Mouse (Mus musculus): ENCODE results near the gene Actg2. TPM values are rescaled to one million over a fixed set of nuclear protein-coding genes. Genes with fewer than 3 reads are reported as not detected.

Gene Actg2
- polyA plus RNA-seq, 1 experiment from 2014 or later, result 4.4 TPM

DNA sequence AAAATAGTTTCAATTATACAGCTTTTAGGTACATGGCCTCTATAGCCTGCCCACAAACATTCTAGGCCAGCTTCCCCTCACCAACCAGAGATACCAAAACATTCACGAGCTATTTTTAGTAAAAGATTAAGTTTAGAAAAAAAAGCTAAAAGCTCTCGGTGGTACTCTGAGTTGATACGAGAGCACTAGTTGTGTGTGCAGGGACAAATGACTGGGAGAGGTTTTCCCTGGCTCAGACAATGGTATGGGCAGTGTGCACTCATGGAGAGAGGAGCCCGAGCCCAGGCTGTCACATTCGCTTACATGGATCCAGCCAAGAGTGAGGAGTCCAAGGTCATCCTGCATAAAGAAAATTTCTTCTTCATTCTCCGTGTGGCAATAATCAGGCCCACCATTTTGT lies 19.9 kb upstream of the Actg2 start:
- no peak overlapping the region for H3K4me2 ChIP-seq (replicated peaks)
- WGBS, result 82% methylated on average over 6 of the region's 6 CpGs
- H3K9me3 ChIP-seq, result no peaks in the 10 kb centered on the region
- no peak overlapping the region for H3K9ac ChIP-seq
- H3K4me1 ChIP-seq, result no peaks in the 10 kb centered on the region
- no peak overlapping the region for H3K4me3 ChIP-seq
- ATAC-seq (ENCODE audit: insufficient number of reproducible peaks, insufficient read depth, low FRiP score, low TSS enrichment), result no peak
- no peak overlapping the region for H3K27ac ChIP-seq
- peaks cover 34% of the 10 kb centered on the region for H3K36me3 ChIP-seq
- H3K27me3 ChIP-seq, result no peaks in the 10 kb centered on the region

DNA sequence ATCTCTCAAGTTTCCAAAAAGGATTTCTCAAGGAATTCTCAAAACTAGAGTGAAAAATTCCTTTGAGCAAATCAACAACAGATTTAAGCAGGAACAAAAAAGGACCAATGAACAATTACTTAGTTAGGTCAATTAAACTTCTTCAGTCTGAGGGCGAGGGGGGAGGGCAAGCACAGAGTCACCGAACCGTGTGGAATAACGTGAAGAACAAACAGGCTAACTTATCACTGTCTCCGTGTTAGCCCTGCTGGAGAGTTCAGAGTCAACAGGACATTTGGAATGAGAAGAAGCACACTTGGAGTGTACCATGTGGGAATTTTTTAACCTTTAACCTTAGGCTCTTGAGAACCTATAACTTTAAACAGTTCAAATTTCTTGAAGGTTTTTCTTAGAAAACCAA lies 12.3 kb upstream of the Actg2 start:
- no peak overlapping the region for H3K4me2 ChIP-seq (replicated peaks)
- H3K9me3 ChIP-seq, result no peaks in the 10 kb centered on the region
- WGBS, result 63% methylated on average over 5 of the region's 5 CpGs
- no peak for ATAC-seq (ENCODE audit: insufficient number of reproducible peaks, insufficient read depth, low FRiP score, low TSS enrichment)
- H3K27ac ChIP-seq, result no peak overlapping the region
- H3K36me3 ChIP-seq, result 0 out of 2 replicates have a peak, but pooled peaks cover 8% of the 10 kb centered on the region
- no peak overlapping the region for H3K9ac ChIP-seq
- H3K4me1 ChIP-seq, result no peaks in the 10 kb centered on the region
- H3K27me3 ChIP-seq, result no peaks in the 10 kb centered on the region
- H3K4me3 ChIP-seq, result no peak overlapping the region

DNA sequence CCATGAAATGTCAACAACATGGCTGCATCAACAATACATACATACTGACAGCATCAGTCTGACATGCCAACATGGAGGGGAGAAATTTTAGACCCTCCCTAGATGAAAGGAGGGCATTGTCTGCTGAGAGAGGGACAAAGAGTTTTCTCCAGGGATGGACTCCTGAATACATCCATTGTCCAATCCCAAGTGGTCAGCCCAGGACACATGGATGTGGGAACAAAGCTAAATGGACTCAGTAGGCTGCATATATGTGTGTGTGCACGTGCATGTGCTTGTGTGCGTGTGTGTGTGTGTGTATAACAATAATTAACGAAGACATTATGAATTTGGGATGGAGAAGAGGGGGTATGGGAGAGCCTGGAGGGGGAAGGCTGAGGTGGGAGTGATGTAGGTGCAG lies 9.7 kb upstream of the Actg2 start:
- no peaks in the 10 kb centered on the region for H3K27me3 ChIP-seq
- H3K4me2 ChIP-seq (replicated peaks), result no peak overlapping the region
- H3K9me3 ChIP-seq, result no peaks in the 10 kb centered on the region
- WGBS, result 72% methylated on average over 3 of the region's 3 CpGs
- H3K4me1 ChIP-seq, result no peaks in the 10 kb centered on the region
- no peak overlapping the region for H3K9ac ChIP-seq
- no peak overlapping the region for H3K4me3 ChIP-seq
- ATAC-seq (ENCODE audit: insufficient number of reproducible peaks, insufficient read depth, low FRiP score, low TSS enrichment), result no peak
- H3K27ac ChIP-seq, result no peak overlapping the region
- H3K36me3 ChIP-seq, result 0 out of 2 replicates have a peak, but pooled peaks cover 8% of the 10 kb centered on the region

DNA sequence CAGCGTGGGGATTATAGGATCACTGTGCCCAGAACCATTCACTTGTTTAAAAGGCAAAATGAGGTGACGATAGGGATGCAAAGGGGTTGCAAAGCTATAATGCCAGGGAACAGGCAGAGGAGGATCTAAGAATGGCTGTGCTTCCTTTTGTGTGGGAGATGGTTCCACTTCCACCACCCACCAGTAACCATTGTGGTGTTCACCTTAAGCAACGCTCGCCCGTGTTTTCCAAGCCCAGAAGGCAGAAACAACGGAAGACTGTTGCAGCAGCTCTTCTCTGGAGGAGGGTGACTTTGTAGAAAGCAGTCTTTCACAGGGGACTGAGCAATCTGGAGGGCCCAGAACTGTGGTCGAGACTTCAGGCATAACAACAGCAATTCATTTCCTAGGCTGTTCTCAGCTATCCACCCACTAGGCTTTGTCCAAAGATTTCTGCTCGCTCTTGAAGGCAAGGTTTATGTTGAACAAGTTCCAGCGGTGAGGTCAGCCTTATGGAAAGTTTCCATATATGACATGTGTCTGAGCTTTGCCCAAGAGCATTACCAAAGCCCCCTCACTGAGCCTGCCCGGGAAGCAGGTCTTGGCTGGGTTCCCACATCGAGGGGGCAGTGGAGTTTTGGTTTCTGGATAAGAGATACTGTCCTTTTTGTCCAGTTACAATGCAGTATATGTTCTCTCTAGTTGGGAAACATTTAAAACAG lies 5.8 kb upstream of the Actg2 start:
- Histone ChIP-seq H3K9ac (no peak overlapping the region), H3K27ac (0 out of 2 replicates have a peak overlapping the region, but pooled peaks have one; percentile 41), H3K4me1 (no peaks in the 10 kb centered on the region), H3K36me3 (0 out of 2 replicates have a peak, but pooled peaks cover 3% of the 10 kb centered on the region), H3K4me2 (replicated peaks) (no peak overlapping the region), H3K9me3 (no peaks in the 10 kb centered on the region), H3K27me3 (no peaks in the 10 kb centered on the region), H3K4me3 (no peak overlapping the region)
- no peak for ATAC-seq (ENCODE audit: insufficient number of reproducible peaks, insufficient read depth, low FRiP score, low TSS enrichment)
- WGBS, result 73% methylated on average over 11 of the region's 11 CpGs

DNA sequence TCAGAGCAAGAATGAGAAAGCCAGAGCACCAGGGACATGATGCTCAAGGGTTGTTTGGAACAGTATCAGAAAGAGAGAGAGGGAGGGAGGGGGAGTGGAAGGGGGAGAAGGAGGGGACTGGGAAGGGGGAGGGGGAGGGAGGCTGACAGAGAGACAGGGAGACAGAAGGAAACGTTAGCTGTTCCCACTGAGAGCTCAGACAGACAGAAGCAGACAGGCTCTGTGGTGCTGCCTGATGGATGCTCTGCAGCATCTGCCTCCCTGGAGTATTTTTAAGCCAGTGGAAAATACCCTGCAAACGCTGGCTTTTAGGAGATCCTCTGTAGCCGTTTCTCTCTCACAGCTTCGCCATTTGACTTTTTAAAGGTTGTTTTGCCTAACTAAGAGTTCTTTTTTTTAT lies 4.0 kb upstream of the Actg2 start:
- H3K27me3 ChIP-seq, result no peaks in the 10 kb centered on the region
- WGBS, result 47% methylated on average over 4 of the region's 4 CpGs
- no peak overlapping the region for H3K27ac ChIP-seq
- no peak overlapping the region for H3K9ac ChIP-seq
- no peaks in the 10 kb centered on the region for H3K9me3 ChIP-seq
- ATAC-seq (ENCODE audit: insufficient number of reproducible peaks, insufficient read depth, low FRiP score, low TSS enrichment), result no peak
- no peak overlapping the region for H3K4me3 ChIP-seq
- 0 out of 2 replicates have a peak, but pooled peaks cover 3% of the 10 kb centered on the region for H3K36me3 ChIP-seq
- no peaks in the 10 kb centered on the region for H3K4me1 ChIP-seq
- no peak overlapping the region for H3K4me2 ChIP-seq (replicated peaks)

DNA sequence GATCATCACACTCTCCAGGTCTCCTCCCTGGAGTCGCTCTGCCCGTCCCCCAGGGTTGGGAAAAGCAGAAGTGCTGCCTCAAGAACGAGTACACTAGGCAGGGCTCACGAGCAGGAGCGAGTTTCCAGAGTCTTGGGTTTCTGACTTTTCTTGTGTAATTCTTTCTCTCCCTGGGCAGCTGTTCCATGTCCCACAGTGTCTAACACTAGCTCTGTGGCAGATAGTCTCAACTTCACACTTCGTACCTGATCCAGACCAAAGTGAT lies 662 bp upstream of the Actg2 start:
- no peaks in the 10 kb centered on the region for H3K4me1 ChIP-seq
- H3K9me3 ChIP-seq, result no peaks in the 10 kb centered on the region
- WGBS, result 38% methylated on average over 6 of the region's 6 CpGs
- H3K9ac ChIP-seq, result no peak overlapping the region
- ATAC-seq (ENCODE audit: insufficient number of reproducible peaks, insufficient read depth, low FRiP score, low TSS enrichment), result no peak
- H3K27me3 ChIP-seq, result no peaks in the 10 kb centered on the region
- H3K27ac ChIP-seq, result no peak overlapping the region
- no peak overlapping the region for H3K4me3 ChIP-seq
- H3K36me3 ChIP-seq, result no peaks in the 10 kb centered on the region
- H3K4me2 ChIP-seq (replicated peaks), result no peak overlapping the region

DNA sequence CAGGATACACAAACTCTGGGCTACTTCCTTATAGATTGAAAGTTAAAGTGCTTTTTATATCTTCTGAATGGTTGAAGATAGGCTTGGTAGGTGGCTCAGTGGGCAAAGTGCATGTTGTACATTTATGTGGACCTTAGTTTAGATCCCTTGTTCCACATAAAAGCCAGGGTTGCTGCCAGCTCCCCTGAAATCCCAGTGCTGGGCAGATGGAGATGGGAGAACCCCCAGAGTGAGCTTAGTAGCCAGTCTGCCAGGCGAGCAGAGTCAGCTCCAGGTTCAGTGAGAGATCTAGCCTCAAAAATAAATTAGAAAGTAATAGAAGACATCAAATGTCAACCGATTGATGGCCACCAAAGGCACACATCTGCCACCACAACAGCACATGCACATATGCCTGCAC lies 3.5 kb downstream of the Actg2 start:
- Histone ChIP-seq H3K4me3 (no peak overlapping the region), H3K36me3 (no peaks in the 10 kb centered on the region), H3K27me3 (no peaks in the 10 kb centered on the region), H3K27ac (no peak overlapping the region), H3K4me1 (no peaks in the 10 kb centered on the region), H3K9me3 (no peaks in the 10 kb centered on the region), H3K9ac (no peak overlapping the region), H3K4me2 (replicated peaks) (no peak overlapping the region)
- no peak for ATAC-seq (ENCODE audit: insufficient number of reproducible peaks, insufficient read depth, low FRiP score, low TSS enrichment)
- WGBS, result 63% methylated on average over 2 of the region's 2 CpGs

DNA sequence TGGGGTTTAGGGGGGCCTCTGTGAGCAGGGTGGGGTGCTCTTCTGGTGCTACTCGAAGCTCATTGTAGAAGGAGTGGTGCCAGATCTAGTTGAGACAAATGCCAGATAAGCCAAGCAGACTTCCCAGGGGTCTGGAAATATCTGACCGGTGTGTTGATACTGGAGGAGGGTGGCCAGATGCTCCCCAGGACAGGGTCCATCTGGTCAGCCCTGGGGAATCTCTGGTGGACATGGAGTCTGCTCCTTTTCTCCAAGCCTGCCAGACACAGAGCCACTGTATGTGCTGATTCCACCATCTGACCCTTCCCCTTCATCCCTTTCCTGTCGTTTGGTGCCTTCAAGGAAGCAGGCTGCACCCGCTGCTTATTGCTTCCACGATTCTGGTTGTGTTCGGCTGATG lies 12.9 kb downstream of the Actg2 start:
- no peak for ATAC-seq (ENCODE audit: insufficient number of reproducible peaks, insufficient read depth, low FRiP score, low TSS enrichment)

DNA sequence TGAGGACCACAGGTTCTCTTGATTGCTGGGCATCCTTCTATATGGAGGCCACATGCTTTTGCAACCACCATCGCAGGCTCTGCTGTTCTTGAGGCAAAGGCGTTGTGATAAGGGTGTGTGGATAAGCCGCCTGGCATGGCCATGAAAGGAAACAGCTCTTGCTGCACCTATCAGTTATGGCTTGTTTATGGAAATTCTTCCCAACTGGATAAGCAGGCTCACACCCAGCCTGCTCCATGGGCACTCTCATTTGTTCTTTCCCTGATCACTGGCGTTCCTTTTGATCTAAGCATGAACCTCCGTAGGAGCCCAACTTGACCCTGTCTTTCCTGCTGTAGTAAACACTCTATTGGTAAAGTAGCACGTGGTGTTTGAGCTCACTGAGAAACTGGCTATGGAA lies 14.3 kb downstream of the Actg2 start:
- ATAC-seq (ENCODE audit: insufficient number of reproducible peaks, insufficient read depth, low FRiP score, low TSS enrichment), result no peak
- H3K27ac ChIP-seq, result no peak overlapping the region
- H3K27me3 ChIP-seq, result no peaks in the 10 kb centered on the region
- H3K36me3 ChIP-seq, result no peaks in the 10 kb centered on the region
- H3K4me2 ChIP-seq (replicated peaks), result no peak overlapping the region
- no peak overlapping the region for H3K4me3 ChIP-seq
- WGBS, result 74% methylated on average over 6 of the region's 6 CpGs
- H3K9me3 ChIP-seq, result no peaks in the 10 kb centered on the region
- no peaks in the 10 kb centered on the region for H3K4me1 ChIP-seq
- H3K9ac ChIP-seq, result no peak overlapping the region

More for the DNA sequence above, 12.9 kb downstream of the Actg2 start:
- Histone ChIP-seq H3K4me1 (no peaks in the 10 kb centered on the region), H3K27me3 (no peaks in the 10 kb centered on the region), H3K4me2 (replicated peaks) (no peak overlapping the region), H3K9me3 (no peaks in the 10 kb centered on the region), H3K9ac (no peak overlapping the region), H3K36me3 (no peaks in the 10 kb centered on the region), H3K4me3 (no peak overlapping the region), H3K27ac (no peak overlapping the region)
- 70% methylated on average over 6 of the region's 6 CpGs for WGBS

DNA sequence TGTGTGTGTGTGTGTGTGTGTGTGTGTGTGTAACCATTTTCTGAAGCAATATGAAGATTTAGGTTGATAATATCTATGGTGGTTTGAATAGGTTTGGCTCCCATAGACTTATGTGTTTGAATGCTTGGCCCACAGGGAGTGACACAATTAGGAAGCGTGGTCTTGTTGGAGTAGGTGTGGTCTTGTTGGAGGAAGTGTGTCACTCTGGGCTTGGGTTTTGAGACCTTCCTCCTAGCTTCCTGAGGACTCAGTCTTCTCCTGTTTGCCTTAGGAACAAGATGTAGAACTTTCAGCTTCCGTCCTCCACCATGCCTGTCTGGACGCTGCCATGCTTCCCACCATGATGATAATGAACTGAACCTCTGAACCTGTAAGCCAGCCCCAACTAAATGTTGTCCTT lies 17.4 kb downstream of the Actg2 start:
- whole genome bisulfite sequencing, result 85% methylated on average over 3 of the region's 3 CpGs
- H3K4me1 ChIP-seq, result no peaks in the 10 kb centered on the region
- no peaks in the 10 kb centered on the region for H3K27me3 ChIP-seq
- H3K36me3 ChIP-seq, result no peaks in the 10 kb centered on the region
- no peak overlapping the region for H3K27ac ChIP-seq
- no peaks in the 10 kb centered on the region for H3K9me3 ChIP-seq
- no peak for ATAC-seq (ENCODE audit: insufficient number of reproducible peaks, insufficient read depth, low FRiP score, low TSS enrichment)
- H3K4me2 ChIP-seq (replicated peaks), result no peak overlapping the region
- no peak overlapping the region for H3K9ac ChIP-seq
- H3K4me3 ChIP-seq, result no peak overlapping the region

DNA sequence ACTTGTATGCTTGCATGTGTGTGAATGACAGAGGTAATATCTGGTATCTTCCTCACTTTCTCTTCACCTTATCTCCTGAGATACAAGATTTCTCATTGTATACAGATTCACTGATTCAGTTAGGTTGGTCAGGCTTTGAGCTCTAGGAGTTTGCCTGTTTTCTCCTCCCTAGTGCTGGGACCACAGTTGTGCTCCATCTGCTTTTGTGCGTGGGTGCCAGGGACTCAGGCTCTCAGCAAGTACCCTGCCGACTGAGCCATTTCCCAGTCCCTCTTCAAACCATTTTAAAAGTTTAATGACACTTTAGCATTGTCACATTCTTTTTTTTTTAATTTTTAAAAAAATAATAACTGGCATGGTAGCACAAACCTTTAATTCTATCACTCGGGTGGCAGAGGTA lies 20.9 kb downstream of the Actg2 start:
- H3K4me3 ChIP-seq, result no peak overlapping the region
- no peaks in the 10 kb centered on the region for H3K4me1 ChIP-seq
- H3K36me3 ChIP-seq, result no peaks in the 10 kb centered on the region
- WGBS, result 75% methylated on average over 3 of the region's 3 CpGs
- ATAC-seq (ENCODE audit: insufficient number of reproducible peaks, insufficient read depth, low FRiP score, low TSS enrichment), result no peak
- no peak overlapping the region for H3K4me2 ChIP-seq (replicated peaks)
- no peak overlapping the region for H3K9ac ChIP-seq
- no peaks in the 10 kb centered on the region for H3K9me3 ChIP-seq
- no peak overlapping the region for H3K27ac ChIP-seq
- no peaks in the 10 kb centered on the region for H3K27me3 ChIP-seq

DNA sequence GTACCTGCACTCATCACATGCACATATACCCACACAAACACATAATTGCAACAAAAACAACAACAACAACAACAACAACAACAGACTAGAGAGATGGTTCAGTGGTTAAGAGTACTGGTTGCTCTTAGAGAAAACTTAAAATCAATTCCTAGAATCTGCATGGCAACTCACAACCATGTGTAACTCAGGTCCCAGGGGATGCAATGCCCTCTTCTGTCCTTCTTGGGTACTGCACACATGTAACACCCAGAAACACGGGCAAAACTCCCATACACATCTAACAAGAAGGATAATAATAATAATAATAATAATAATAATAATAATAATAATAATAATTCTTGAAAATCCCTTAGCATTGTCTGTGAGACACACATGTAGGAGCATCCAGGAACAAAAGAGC lies 23.6 kb downstream of the Actg2 start:
- no peak overlapping the region for H3K27ac ChIP-seq
- no peak overlapping the region for H3K4me3 ChIP-seq
- H3K4me2 ChIP-seq (replicated peaks), result no peak overlapping the region
- no peaks in the 10 kb centered on the region for H3K4me1 ChIP-seq
- H3K36me3 ChIP-seq, result no peaks in the 10 kb centered on the region
- 26% methylated on average over 1 of the region's 1 CpGs for WGBS
- no peaks in the 10 kb centered on the region for H3K27me3 ChIP-seq
- no peak overlapping the region for H3K9ac ChIP-seq
- H3K9me3 ChIP-seq, result no peaks in the 10 kb centered on the region
- ATAC-seq (ENCODE audit: insufficient number of reproducible peaks, insufficient read depth, low FRiP score, low TSS enrichment), result no peak

DNA sequence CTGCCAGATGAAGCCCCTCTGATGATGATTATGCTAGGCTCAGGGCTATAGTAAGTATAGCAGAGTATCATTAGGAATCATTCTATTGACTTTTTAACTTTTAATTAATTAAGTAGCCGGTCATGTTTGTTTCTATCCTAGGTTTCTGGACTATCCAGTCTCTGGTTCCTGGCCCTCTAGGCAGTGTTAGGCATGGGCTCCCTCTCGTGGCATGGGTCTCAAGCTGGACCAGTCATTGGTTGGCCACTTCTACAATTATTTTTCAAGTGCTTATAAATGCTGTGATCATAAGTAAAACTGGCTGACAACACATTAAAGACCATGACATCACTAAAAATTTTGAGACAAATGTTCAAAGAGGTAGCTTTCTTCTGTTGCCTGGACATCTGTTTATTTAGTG lies 25.9 kb downstream of the Actg2 start:
- Histone ChIP-seq H3K36me3 (no peaks in the 10 kb centered on the region), H3K4me2 (replicated peaks) (no peak overlapping the region), H3K27me3 (no peaks in the 10 kb centered on the region), H3K4me1 (peaks cover 6% of the 10 kb centered on the region), H3K4me3 (no peak overlapping the region), H3K27ac (no peak overlapping the region), H3K9me3 (no peaks in the 10 kb centered on the region), H3K9ac (no peak overlapping the region)
- WGBS, result 51% methylated on average over 2 of the region's 2 CpGs
- ATAC-seq (ENCODE audit: insufficient number of reproducible peaks, insufficient read depth, low FRiP score, low TSS enrichment), result no peak

All from embryonic facial prominence, embryonic 12.5 days (tissue).